Mouse (Mus musculus) liver, postnatal 0 days (tissue): ENCODE measurements at regions not wholly inside any gene's neighbourhood (a gene's known extent, or its start where the extent isn't known, plus 50 kb on each side); places are given as distances from the start of the nearest gene placed in this dataset.

Experiments
- ATAC-seq: fragments of 200-750 bp; cut with Nextera tagmentation; 2 replicates; pipeline ENCODE4 v1.8.0; 2017; ENCODE audit warnings: mild to moderate bottlenecking, moderate library complexity
- DNase-seq: peaks from one replicate; pipeline ENCODE4 v3.0.0-alpha.2; 2016
- H3K27ac ChIP-seq: fragments of 300-500 bp; sonication (generic); 2 replicates; pipeline ENCODE4 v1.5.1; 2014; ENCODE audit warnings: antibody characterized with exemption, moderate library complexity, mild to moderate bottlenecking, low read depth
- H3K27me3 ChIP-seq: fragments of 300-500 bp; sonication (generic); 2 replicates; pipeline ENCODE4 v1.6.1; 2014; ENCODE audit warnings: low read length, control low read depth, mixed read lengths; ENCODE audit not compliant: insufficient read depth
- H3K36me3 ChIP-seq: fragments of 300-500 bp; sonication (generic); replicated peaks from 2 replicates; pipeline ENCODE4 v1.6.1; 2014; ENCODE audit warnings: mild to moderate bottlenecking, control low read depth, low read length, moderate library complexity, mixed read lengths; ENCODE audit not compliant: insufficient read depth
- H3K4me1 ChIP-seq: fragments of 300-500 bp; sonication (generic); 2 replicates; pipeline ENCODE4 v1.6.1; 2014; ENCODE audit warnings: antibody characterized with exemption, mild to moderate bottlenecking, control low read depth; ENCODE audit not compliant: insufficient read depth
- H3K4me2 ChIP-seq: fragments of 300-500 bp; sonication (generic); 2 replicates; pipeline ENCODE4 v1.6.1; 2014; ENCODE audit warnings: low read depth, mild to moderate bottlenecking, low read length, moderate library complexity, mixed read lengths
- H3K4me3 ChIP-seq: fragments of 300-500 bp; sonication (generic); 2 replicates; pipeline ENCODE4 v1.5.1; 2014; ENCODE audit warnings: low read depth, low read length
- H3K9ac ChIP-seq: fragments of 300-500 bp; sonication (generic); replicated peaks from 2 replicates; pipeline ENCODE4 v1.6.1; 2014; ENCODE audit warnings: mild to moderate bottlenecking, moderate library complexity
- H3K9me3 ChIP-seq: fragments of 300-500 bp; sonication (generic); 2 replicates; pipeline ENCODE4 v1.6.1; 2016; ENCODE audit warnings: mild to moderate bottlenecking, control low read depth, low read length, mixed read lengths
- CTCF ChIP-seq: sonication (generic); IDR thresholded peaks from 2 replicates; pipeline ENCODE4 v1.5.1; 2016; ENCODE audit warnings: antibody characterized with exemption, low read depth
- EP300 ChIP-seq: IDR thresholded peaks from 2 replicates; pipeline ENCODE4 v1.6.1; 2016; ENCODE audit warnings: antibody characterized with exemption, low read depth, mild to moderate bottlenecking
- WGBS: fragments of 180-500 bp; shearing (Covaris S2); extraction: QIAGEN DNeasy Blood & Tissue Kit; methylation state at CpG from one replicate; pipeline ENCODE4 v1.1.7; 2014; ENCODE audit not compliant: insufficient replicate concordance; 5-methylcytosine and 5-hydroxymethylcytosine counted together

GRCm38 (mm10) chr13:84025348-84025747, 196.7 kb upstream of the Tmem161b start:
- Histone ChIP-seq H3K9ac (no peak overlapping the region), H3K36me3 (no peaks in the 10 kb centered on the region), H3K9me3 (no peaks in the 10 kb centered on the region), H3K4me2 (no peak overlapping the region), H3K27me3 (no peaks in the 10 kb centered on the region), H3K27ac (no peak overlapping the region), H3K4me1 (no peaks in the 10 kb centered on the region), H3K4me3 (no peak overlapping the region)
- 73% methylated on average over 2 of the region's 2 CpGs for WGBS
- DNase-seq = no peak
- no peak for ATAC-seq
- TF ChIP-seq EP300 = no peak
- no peak for TF ChIP-seq CTCF

GRCm38 (mm10) chr13:84047736-84048135, 174.4 kb upstream of the Tmem161b start:
- Histone ChIP-seq H3K4me2 (no peak overlapping the region), H3K9me3 (no peaks in the 10 kb centered on the region), H3K9ac (no peak overlapping the region), H3K36me3 (no peaks in the 10 kb centered on the region), H3K27me3 (no peaks in the 10 kb centered on the region), H3K27ac (no peak overlapping the region), H3K4me1 (no peaks in the 10 kb centered on the region), H3K4me3 (no peak overlapping the region)
- ATAC-seq = no peak
- TF ChIP-seq CTCF (no peak), EP300 (no peak)
- DNase-seq = no peak
- WGBS = 65% methylated on average over 6 of the region's 6 CpGs

- Histone ChIP-seq H3K27ac (no peak overlapping the region), H3K9me3 (no peaks in the 10 kb centered on the region), H3K9ac (no peak overlapping the region), H3K27me3 (no peaks in the 10 kb centered on the region), H3K4me1 (no peaks in the 10 kb centered on the region), H3K4me3 (no peak overlapping the region), H3K36me3 (no peaks in the 10 kb centered on the region), H3K4me2 (no peak overlapping the region)
- 46% methylated on average over 1 of the region's 1 CpGs for WGBS
- DNase-seq (no peak), ATAC-seq (no peak)
- TF ChIP-seq CTCF (no peak), EP300 (no peak)
These were observed 169.9 kb upstream of the Tmem161b start for GRCm38 (mm10) chr13:84052221-84052620.

DNA sequence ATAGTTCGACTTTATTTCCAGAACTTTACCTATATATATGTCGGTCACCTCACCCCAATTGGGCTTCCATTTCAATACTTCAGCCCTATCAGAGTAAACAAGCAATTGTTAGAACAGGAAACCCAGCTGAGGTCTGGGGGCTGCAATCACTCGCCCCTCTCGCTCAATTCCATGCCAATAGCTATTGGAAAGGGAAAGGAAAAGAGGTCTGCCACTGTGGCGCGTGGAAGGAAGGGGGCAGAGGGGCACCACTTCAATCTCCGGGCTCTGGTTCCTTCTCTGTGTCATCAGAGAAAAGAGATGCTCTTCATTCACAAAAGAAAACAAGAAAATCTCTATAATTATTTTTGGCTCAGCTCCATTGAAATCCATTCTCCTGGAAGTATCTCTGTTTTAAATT, 167.1 kb upstream of the Tmem161b start:
- 58% methylated on average over 7 of the region's 7 CpGs for WGBS

GRCm38 (mm10) chr13:84055576-84055975, 166.5 kb upstream of the Tmem161b start:
- no peaks in the 10 kb centered on the region for H3K9me3 ChIP-seq
- H3K9ac ChIP-seq = no peak overlapping the region
- H3K36me3 ChIP-seq = no peaks in the 10 kb centered on the region
- TF ChIP-seq CTCF (no peak), EP300 (no peak)
- no peaks in the 10 kb centered on the region for H3K4me1 ChIP-seq
- no peaks in the 10 kb centered on the region for H3K27me3 ChIP-seq
- H3K27ac ChIP-seq = no peak overlapping the region
- H3K4me2 ChIP-seq = no peak overlapping the region
- ATAC-seq = no peak
- no peak overlapping the region for H3K4me3 ChIP-seq
- no peak for DNase-seq

More for the DNA sequence above, 167.1 kb upstream of the Tmem161b start:
- H3K27ac ChIP-seq = no peak overlapping the region
- no peak for ATAC-seq
- H3K9ac ChIP-seq = no peak overlapping the region
- H3K4me1 ChIP-seq = no peaks in the 10 kb centered on the region
- H3K36me3 ChIP-seq = no peaks in the 10 kb centered on the region
- H3K4me3 ChIP-seq = no peak overlapping the region
- no peak for TF ChIP-seq CTCF
- TF ChIP-seq EP300 = no peak
- no peak overlapping the region for H3K4me2 ChIP-seq
- no peak for DNase-seq
- H3K9me3 ChIP-seq = no peaks in the 10 kb centered on the region
- no peaks in the 10 kb centered on the region for H3K27me3 ChIP-seq

DNA sequence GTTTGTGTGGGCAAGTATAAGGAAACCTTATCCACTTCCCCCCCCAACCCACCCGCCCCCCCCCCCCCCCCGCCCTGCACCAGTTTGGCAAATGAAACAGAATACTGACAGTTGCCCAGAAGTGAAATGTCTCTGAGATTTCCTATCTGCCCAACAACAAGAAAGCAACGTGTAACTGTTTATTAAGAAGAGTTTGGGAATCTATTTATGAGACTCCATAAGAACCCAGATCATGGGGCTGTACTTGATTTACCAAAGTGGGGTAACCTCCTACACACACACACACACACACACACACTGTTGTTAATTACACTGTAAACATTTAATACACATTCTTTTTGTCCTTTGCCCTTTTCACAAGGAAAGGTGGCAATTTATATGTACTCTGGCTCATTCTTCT, 165.6 kb upstream of the Tmem161b start:
- no peak overlapping the region for H3K9ac ChIP-seq
- no peaks in the 10 kb centered on the region for H3K36me3 ChIP-seq
- DNase-seq = no peak
- H3K4me1 ChIP-seq = no peaks in the 10 kb centered on the region
- TF ChIP-seq CTCF (no peak), EP300 (no peak)
- no peaks in the 10 kb centered on the region for H3K9me3 ChIP-seq
- H3K4me3 ChIP-seq = no peak overlapping the region
- no peaks in the 10 kb centered on the region for H3K27me3 ChIP-seq
- no peak for ATAC-seq
- no peak overlapping the region for H3K4me2 ChIP-seq
- WGBS = 55% methylated on average over 2 of the region's 3 CpGs
- H3K27ac ChIP-seq = no peak overlapping the region

DNA sequence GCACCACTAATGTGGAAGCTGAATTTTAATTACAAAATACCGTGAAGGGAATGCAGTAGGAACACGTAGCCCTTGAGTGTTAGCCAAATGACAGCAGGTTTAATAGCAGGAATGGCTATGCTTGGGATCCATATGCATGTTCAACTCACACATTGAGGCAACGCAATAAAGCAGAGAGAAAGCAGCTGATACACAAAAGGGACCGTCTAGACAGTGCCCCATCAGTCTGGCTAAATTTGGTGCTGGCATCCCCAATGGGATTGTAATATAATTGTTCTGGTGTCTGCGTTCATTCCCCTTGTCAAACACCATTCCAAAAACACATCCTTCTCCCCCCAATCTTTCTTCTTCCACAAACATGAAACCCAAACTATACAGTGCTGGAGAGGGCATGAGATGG, 165.1 kb upstream of the Tmem161b start:
- no peak for DNase-seq
- WGBS = 73% methylated on average over 5 of the region's 5 CpGs
- Histone ChIP-seq H3K9ac (no peak overlapping the region), H3K4me1 (no peaks in the 10 kb centered on the region), H3K36me3 (no peaks in the 10 kb centered on the region), H3K27me3 (no peaks in the 10 kb centered on the region), H3K27ac (no peak overlapping the region), H3K4me2 (no peak overlapping the region), H3K9me3 (no peaks in the 10 kb centered on the region), H3K4me3 (no peak overlapping the region)
- TF ChIP-seq EP300 (no peak), CTCF (no peak)
- ATAC-seq = no peak
